In the genomic region with DNA sequence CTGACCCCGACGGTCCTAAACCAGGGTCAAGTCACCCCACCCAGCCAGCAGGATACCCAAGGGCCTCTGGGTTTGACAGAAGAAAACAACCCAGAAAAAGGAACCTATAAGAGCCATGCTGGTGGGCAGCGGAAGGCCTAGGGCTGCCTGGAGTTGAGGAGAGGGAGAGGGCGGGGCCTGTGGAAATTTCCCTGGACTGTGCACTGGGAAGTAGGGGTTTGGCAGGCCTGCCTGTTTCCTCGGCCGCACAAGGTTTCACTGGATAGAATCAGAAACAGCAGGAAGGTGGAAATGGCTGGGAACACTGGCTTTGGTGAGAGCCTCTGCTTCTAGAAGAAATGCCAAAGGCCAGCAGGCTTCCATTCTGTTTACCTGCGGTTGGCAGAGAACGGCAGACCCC, we compare ENCODE assay signal across 12 mouse cellular contexts. TPM values are rescaled to one million over a fixed set of nuclear protein-coding genes. Genes with fewer than 3 reads are reported as not detected.
DNase-seq lines count a peak whose midpoint lies in the region; ATAC-seq and TF ChIP-seq lines count a peak whose summit lies in the region.
"Had no signal": no experiment of that assay in that cellular context is flagged by ENCODE, and none has a peak within 500 bp of the region (broad histone marks: within the 10 kb centered on the region; RNA-seq: fewer than 3 reads in every experiment).

No protein-coding gene starts in this region.

- no peak overlapping the region for H3K4me3 ChIP-seq in limb, embryonic 14.5 days (replicated peaks; ENCODE audit: low read length)
- H3K4me3 ChIP-seq: embryonic facial prominence, embryonic 12.5 days; liver, embryonic 13.5 days; myocyte had no signal

- no peaks in the 10 kb centered on the region for H3K36me3 ChIP-seq in limb, embryonic 14.5 days (ENCODE audit: control insufficient read depth, insufficient read depth, low read length)
- H3K36me3 ChIP-seq: embryonic facial prominence, embryonic 12.5 days; liver, embryonic 13.5 days had no signal

- H3K27me3 ChIP-seq in limb, embryonic 14.5 days (ENCODE audit: control insufficient read depth, insufficient read depth, low read length) = no peaks in the 10 kb centered on the region
- H3K27me3 ChIP-seq: embryonic facial prominence, embryonic 12.5 days had no signal

- TF ChIP-seq POLR2A in limb, embryonic 14.5 days (IDR thresholded peaks at IDR 0.05; ENCODE audit: borderline replicate concordance, extremely low read depth, insufficient read depth, insufficient read length) = no peak

- peak; percentile 51 for DNase-seq in cerebellum, postnatal 25 days
- DNase-seq in cerebellum, adult 8-10 months = no peak
- DNase-seq in gastrocnemius, postnatal 25 days = peak; percentile 45
- DNase-seq in kidney, adult 8-10 months = peak; percentile 37 to 44
- peak; percentile 15 for DNase-seq in limb, embryonic 14.5 days (ENCODE audit: low spot score)
- DNase-seq in spleen, adult 12 weeks (ENCODE audit: low spot score) = no peak
- no peak for DNase-seq in T-cell, adult 2 months (ENCODE audit: low spot score)
- DNase-seq: liver, embryonic 13.5 days had no signal

- 70% methylated on average over 8 of the region's 8 CpGs for WGBS in limb, embryonic 14.5 days

- peaks cover 15% of the 10 kb centered on the region for H3K4me1 ChIP-seq in limb, embryonic 14.5 days (ENCODE audit: control insufficient read depth, insufficient read depth, low read length)
- H3K4me1 ChIP-seq: liver, embryonic 13.5 days had no signal

- no peak for ATAC-seq in limb, embryonic 14.5 days (ENCODE audit: low FRiP score, low read depth)
- ATAC-seq in erythroblast, adult 5-6 weeks (replicated peaks; ENCODE audit: low FRiP score, poor library complexity, severe bottlenecking) = no peak
- ATAC-seq: forebrain, embryonic 16.5 days had no signal

- no peaks in the 10 kb centered on the region for H3K9me3 ChIP-seq in limb, embryonic 14.5 days (ENCODE audit: control insufficient read depth, low read length)
- H3K9me3 ChIP-seq: embryonic facial prominence, embryonic 12.5 days; liver, embryonic 13.5 days had no signal

- H3K9ac ChIP-seq in limb, embryonic 14.5 days (ENCODE audit: low read depth, low read length, severe bottlenecking) = no peak overlapping the region
- H3K9ac ChIP-seq: embryonic facial prominence, embryonic 12.5 days; liver, embryonic 13.5 days had no signal

- no peak overlapping the region for H3K4me2 ChIP-seq in limb, embryonic 14.5 days (replicated peaks; ENCODE audit: low read depth, low read length, severe bottlenecking)
- H3K4me2 ChIP-seq: embryonic facial prominence, embryonic 12.5 days; liver, embryonic 13.5 days had no signal

- H3K27ac ChIP-seq in limb, embryonic 14.5 days (replicated peaks; ENCODE audit: low read depth, low read length) = no peak overlapping the region
- H3K27ac ChIP-seq: embryonic facial prominence, embryonic 12.5 days; liver, embryonic 13.5 days had no signal

RNA-seq across cellular contexts. Expression of a gene that starts 28.5 kb away (rescaled TPM):
- 10 to 100 TPM; 24.9 to 26.2 TPM for total RNA-seq in gastrocnemius, postnatal 25 days (2021)
- 38.2 and 44.8 TPM in 2 replicates for polyA plus RNA-seq in limb, embryonic 14.5 days (2012; rRNA removed)
- polyA plus RNA-seq in limb, embryonic 14.5 days (2014; fragmentation: Nextera tagmentation; extraction: Ambion mirVana) = 29.7 and 33.1 TPM in 2 replicates
- 0.38 and 5.4 TPM in 2 replicates for total RNA-seq in erythroblast, adult 5-6 weeks (2015; ENCODE audit: low replicate concordance)
- total RNA-seq in erythroblast, adult 5-6 weeks (2017; ENCODE audit: low replicate concordance) = 8.0 and 9.2 TPM in 2 replicates

RNA-seq across cellular contexts. Expression of a gene that starts 41.1 kb away (rescaled TPM):
- total RNA-seq in gastrocnemius, postnatal 25 days (2021) = 10 to 100 TPM; 23.6 to 27.6 TPM
- polyA plus RNA-seq in limb, embryonic 14.5 days (2012; rRNA removed) = 4.1 and 4.2 TPM in 2 replicates
- 4.0 and 6.6 TPM in 2 replicates for polyA plus RNA-seq in limb, embryonic 14.5 days (2014; fragmentation: Nextera tagmentation; extraction: Ambion mirVana)
- 10.0 and 11.0 TPM in 2 replicates for total RNA-seq in erythroblast, adult 5-6 weeks (2015; ENCODE audit: low replicate concordance)
- 16.4 and 23.5 TPM in 2 replicates for total RNA-seq in erythroblast, adult 5-6 weeks (2017; ENCODE audit: low replicate concordance)

Comparison
In these comparisons a context has a peak if more than half of its experiments do, and no peak if none do; other contexts are left out.
1. DNase-seq: peak in cerebellum, postnatal 25 days (2 of 2), gastrocnemius, postnatal 25 days (single experiment), kidney, adult 8-10 months (2 of 2) and limb, embryonic 14.5 days (single experiment); none in cerebellum, adult 8-10 months (single experiment), spleen, adult 12 weeks (single experiment) and T-cell, adult 2 months (single experiment).